Mouse (Mus musculus): Measurements from ENCODE around the gene Muc3.
A peak's percentile ranks its signal among the peaks of the same experiment; 100 is the strongest.
"Not testable (repeated sequence)": the region's sequence is repeated elsewhere in the genome, so short reads cannot be mapped to it uniquely, and the experiment has no call there.

Muc3 gene

GRCm38 (mm10) chr5:137122686-137123193 is 26.4 kb downstream of the Muc3 start:
- DNase-seq (ENCODE audit: low read depth) = peak; percentile 80

- DNase-seq (ENCODE audit: low read depth) = no peak
Observed at GRCm38 (mm10) chr5:137121280-137121679, 27.8 kb downstream of the Muc3 start.

GRCm38 (mm10) chr5:137118878-137119277 is 30.2 kb downstream of the Muc3 start:
- DNase-seq (ENCODE audit: low read depth) = no peak

GRCm38 (mm10) chr5:137117994-137118393 is 31.1 kb downstream of the Muc3 start:
- DNase-seq (ENCODE audit: low read depth) = not testable (repeated sequence)

- no peak for DNase-seq (ENCODE audit: low read depth)
Observed at GRCm38 (mm10) chr5:137116987-137117386, 32.1 kb downstream of the Muc3 start.

- DNase-seq (ENCODE audit: low read depth) = peak; percentile 79
Observed at GRCm38 (mm10) chr5:137115866-137116847, 33.0 kb downstream of the Muc3 start, which contains the start of gene Trim56. Trim56 (minus strand) TSS chr5:137116209.

GRCm38 (mm10) chr5:137114891-137115561 is 34.1 kb downstream of the Muc3 start:
- DNase-seq (ENCODE audit: low read depth) = no peak

GRCm38 (mm10) chr5:137111542-137112408 is 37.3 kb downstream of the Muc3 start:
- DNase-seq (ENCODE audit: low read depth) = no peak

- DNase-seq (ENCODE audit: low read depth) = no peak
Observed at GRCm38 (mm10) chr5:137110863-137111262, 38.3 kb downstream of the Muc3 start.

- no peak for DNase-seq (ENCODE audit: low read depth)
Observed at GRCm38 (mm10) chr5:137109941-137110593, 39.1 kb downstream of the Muc3 start.

- no peak for DNase-seq (ENCODE audit: low read depth)
Observed at GRCm38 (mm10) chr5:137108111-137108510, 41.0 kb downstream of the Muc3 start.

- no peak for DNase-seq (ENCODE audit: low read depth)
Observed at GRCm38 (mm10) chr5:137107670-137108069, 41.5 kb downstream of the Muc3 start.

GRCm38 (mm10) chr5:137107024-137107423 is 42.1 kb downstream of the Muc3 start:
- DNase-seq (ENCODE audit: low read depth) = peak; percentile 89

- no peak for DNase-seq (ENCODE audit: low read depth)
Observed at GRCm38 (mm10) chr5:137106434-137106833, 42.7 kb downstream of the Muc3 start.

- peak; percentile 26 for DNase-seq (ENCODE audit: low read depth)
Observed at GRCm38 (mm10) chr5:137103969-137104368, 45.2 kb downstream of the Muc3 start.

GRCm38 (mm10) chr5:137102575-137103522 is 46.3 kb downstream of the Muc3 start:
- DNase-seq (ENCODE audit: low read depth) = peak; percentile 74

- DNase-seq (ENCODE audit: low read depth) = no peak
Observed at GRCm38 (mm10) chr5:137102078-137102477, 47.0 kb downstream of the Muc3 start.

- DNase-seq (ENCODE audit: low read depth) = no peak
Observed at GRCm38 (mm10) chr5:137100660-137101059, 48.5 kb downstream of the Muc3 start.

- no peak for DNase-seq (ENCODE audit: low read depth)
Observed at GRCm38 (mm10) chr5:137098418-137098817, 50.7 kb downstream of the Muc3 start.

- DNase-seq (ENCODE audit: low read depth) = no peak
Observed at GRCm38 (mm10) chr5:137096037-137096436, 53.1 kb downstream of the Muc3 start.

Data from naive thymus-derived CD4-positive, alpha-beta T cell, adult 2 months (primary cell).